Mouse (Mus musculus) stomach, postnatal 0 days (tissue): ENCODE measurements at regions not wholly inside any gene's neighbourhood (a gene's known extent, or its start where the extent isn't known, plus 50 kb on each side); places are given as distances from the start of the nearest gene placed in this dataset.

ENCODE experiments used
- ATAC-seq: fragments of 200-750 bp; cut with Nextera tagmentation; 2 replicates; pipeline ENCODE4 v1.8.0; 2017; ENCODE audit not compliant: low FRiP score, low TSS enrichment
- DNase-seq: peaks from one replicate; pipeline ENCODE4 v3.0.0-alpha.2; 2016; ENCODE audit warnings: low spot score
- H3K27ac ChIP-seq: fragments of 300-500 bp; sonication (generic); replicated peaks from 2 replicates; pipeline ENCODE4 v1.5.1; 2014; ENCODE audit warnings: mild to moderate bottlenecking, control low read depth
- H3K27me3 ChIP-seq: fragments of 300-500 bp; sonication (generic); 2 replicates; pipeline ENCODE4 v1.6.1; 2014; ENCODE audit warnings: low read length; ENCODE audit not compliant: control insufficient read depth, insufficient read depth
- H3K36me3 ChIP-seq: fragments of 300-500 bp; sonication (generic); 2 replicates; pipeline ENCODE4 v1.6.1; 2014; ENCODE audit warnings: low read length, mixed read lengths; ENCODE audit not compliant: control insufficient read depth, insufficient read depth
- H3K4me1 ChIP-seq: fragments of 300-500 bp; sonication (generic); replicated peaks from 2 replicates; pipeline ENCODE4 v1.6.1; 2014; ENCODE audit warnings: antibody characterized with exemption; ENCODE audit not compliant: control insufficient read depth, insufficient read depth
- H3K4me2 ChIP-seq: fragments of 300-500 bp; sonication (generic); replicated peaks from 2 replicates; pipeline ENCODE4 v1.6.1; 2014; ENCODE audit warnings: low read depth, mild to moderate bottlenecking, control low read depth, moderate library complexity
- H3K4me3 ChIP-seq: fragments of 300-500 bp; sonication (generic); 2 replicates; pipeline ENCODE4 v1.5.1; 2014; ENCODE audit warnings: low read depth, low read length, control low read depth
- H3K9ac ChIP-seq: fragments of 300-500 bp; sonication (generic); 2 replicates; pipeline ENCODE4 v1.6.1; 2014; ENCODE audit warnings: mild to moderate bottlenecking, low read length, control low read depth, mixed read lengths
- H3K9me3 ChIP-seq: fragments of 300-500 bp; sonication (generic); 2 replicates; pipeline ENCODE4 v1.6.1; 2016; ENCODE audit warnings: low read length; ENCODE audit not compliant: control insufficient read depth
- CTCF ChIP-seq: IDR thresholded peaks from 2 replicates; pipeline ENCODE4 v1.5.1; 2016; ENCODE audit warnings: antibody characterized with exemption, low read depth, mild to moderate bottlenecking, moderate library complexity
- EP300 ChIP-seq: optimal IDR thresholded peaks from 2 replicates; pipeline ENCODE3; 2016; ENCODE audit warnings: antibody characterized with exemption
- WGBS: fragments of 180-500 bp; shearing (Covaris S2); extraction: QIAGEN DNeasy Blood & Tissue Kit; methylation state at CpG from one replicate; pipeline ENCODE4 v1.1.7; 2014; 5-methylcytosine and 5-hydroxymethylcytosine counted together

DNA sequence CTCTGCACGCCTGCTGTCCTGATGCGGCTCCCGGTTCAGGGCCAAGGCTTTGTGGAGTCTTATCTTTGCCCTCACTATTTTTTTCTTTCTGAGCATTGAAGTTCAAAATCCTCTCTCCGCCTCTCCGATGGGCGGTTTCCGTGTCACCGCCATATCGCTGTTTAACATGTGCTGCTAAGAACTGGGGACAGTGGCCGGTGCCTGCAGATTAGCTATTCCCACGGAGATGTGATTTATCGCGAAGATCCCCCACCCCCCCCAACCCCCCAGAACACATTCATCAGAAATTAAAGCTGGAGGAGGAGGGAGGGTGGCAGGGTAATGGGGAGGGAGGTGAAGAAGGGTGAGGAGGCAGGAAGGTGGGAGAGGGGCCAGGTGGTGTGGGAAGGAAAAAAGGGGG is 151.2 kb upstream of the Lhx5 start:
- Histone ChIP-seq H3K9ac (no peak overlapping the region), H3K9me3 (no peaks in the 10 kb centered on the region), H3K4me2 (no peak overlapping the region), H3K36me3 (no peaks in the 10 kb centered on the region), H3K4me3 (no peak overlapping the region), H3K27ac (no peak overlapping the region), H3K27me3 (0 out of 2 replicates have a peak, but pooled peaks cover 3% of the 10 kb centered on the region), H3K4me1 (no peaks in the 10 kb centered on the region)
- ATAC-seq (no peak), DNase-seq (no peak)
- TF ChIP-seq EP300 (no peak), CTCF (no peak)
- WGBS = under 1% methylated on average over 13 of the region's 13 CpGs

DNA sequence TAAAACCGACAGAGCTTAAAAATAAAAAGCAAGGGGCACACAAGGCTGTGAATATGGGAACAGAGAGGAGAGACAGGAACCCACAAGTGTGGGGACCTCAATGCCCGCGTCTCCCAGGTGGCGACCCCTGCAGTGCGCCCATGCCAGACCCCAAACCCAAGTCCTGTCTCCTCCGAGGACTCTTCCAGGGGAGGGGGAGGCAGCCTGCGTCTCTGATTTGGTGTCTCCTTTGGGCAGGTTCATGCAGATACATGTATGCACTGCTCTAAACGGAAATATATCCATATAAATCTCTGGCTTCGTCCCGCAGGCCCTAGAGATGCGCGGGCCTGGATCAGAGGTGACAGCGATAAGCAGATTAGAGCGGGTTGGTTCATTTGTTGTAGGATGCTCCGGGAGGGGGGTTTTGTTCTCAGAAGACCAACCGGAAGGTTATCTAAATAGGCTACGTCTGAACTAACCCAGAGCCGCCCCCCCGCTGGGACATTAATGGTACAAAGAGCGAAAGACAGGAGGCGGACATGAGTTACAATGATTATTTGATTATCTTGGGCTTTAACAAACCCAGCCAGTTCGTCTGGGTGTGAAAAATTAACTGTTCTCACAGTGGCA is 150.4 kb upstream of the Lhx5 start:
- ATAC-seq (no peak), DNase-seq (no peak)
- no peaks in the 10 kb centered on the region for H3K36me3 ChIP-seq
- no peak overlapping the region for H3K4me3 ChIP-seq
- no peak overlapping the region for H3K27ac ChIP-seq
- H3K4me2 ChIP-seq = no peak overlapping the region
- no peak for TF ChIP-seq CTCF
- TF ChIP-seq EP300 = no peak
- H3K9me3 ChIP-seq = no peaks in the 10 kb centered on the region
- H3K4me1 ChIP-seq = no peaks in the 10 kb centered on the region
- H3K27me3 ChIP-seq = 0 out of 2 replicates have a peak, but pooled peaks cover 3% of the 10 kb centered on the region
- no peak overlapping the region for H3K9ac ChIP-seq
- 12% methylated on average over 22 of the region's 22 CpGs for WGBS

DNA sequence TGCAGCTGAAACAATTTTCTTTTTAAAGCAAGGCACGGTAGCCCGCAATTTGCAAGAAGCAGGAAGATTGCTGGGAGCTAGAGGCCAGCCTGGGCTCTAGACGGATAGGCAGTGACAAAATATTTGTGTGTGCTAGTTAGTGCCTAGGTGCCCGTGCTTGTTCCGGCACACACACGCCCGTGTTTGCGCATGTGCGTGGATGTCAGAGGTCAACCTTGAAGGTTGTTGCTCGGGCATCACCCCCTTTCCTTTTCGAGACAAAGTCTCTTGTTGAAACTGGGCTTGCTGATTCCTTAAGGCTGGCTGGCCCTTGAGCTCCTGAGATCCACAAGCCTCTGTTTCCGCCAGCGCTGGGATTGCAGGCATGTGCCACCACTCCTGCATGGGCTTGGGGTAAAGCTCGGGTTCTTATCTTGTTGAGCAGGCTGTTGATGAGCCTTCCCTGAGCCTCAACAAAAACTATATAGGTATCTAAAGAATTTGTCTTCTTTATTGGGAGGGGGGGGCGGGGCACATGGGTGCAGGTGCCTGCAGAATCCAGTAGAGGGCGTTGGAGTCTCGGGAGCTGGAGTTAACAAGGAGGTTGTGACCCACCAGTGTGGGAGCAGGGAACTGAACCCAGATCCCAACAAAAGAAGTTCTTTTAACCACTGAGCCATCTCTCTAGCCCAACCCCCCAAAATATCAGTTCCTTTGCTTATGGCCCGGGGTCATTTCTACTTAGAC is 149.5 kb upstream of the Lhx5 start:
- 0 out of 2 replicates have a peak, but pooled peaks cover 3% of the 10 kb centered on the region for H3K27me3 ChIP-seq
- no peak overlapping the region for H3K9ac ChIP-seq
- H3K36me3 ChIP-seq = no peaks in the 10 kb centered on the region
- ATAC-seq (no peak), DNase-seq (no peak)
- no peak overlapping the region for H3K4me3 ChIP-seq
- no peaks in the 10 kb centered on the region for H3K4me1 ChIP-seq
- H3K4me2 ChIP-seq = no peak overlapping the region
- no peaks in the 10 kb centered on the region for H3K9me3 ChIP-seq
- no peak overlapping the region for H3K27ac ChIP-seq
- WGBS = 37% methylated on average over 18 of the region's 18 CpGs
- no peak for TF ChIP-seq EP300
- TF ChIP-seq CTCF = peak; percentile 17; the same call in 1 of the 2 replicates

DNA sequence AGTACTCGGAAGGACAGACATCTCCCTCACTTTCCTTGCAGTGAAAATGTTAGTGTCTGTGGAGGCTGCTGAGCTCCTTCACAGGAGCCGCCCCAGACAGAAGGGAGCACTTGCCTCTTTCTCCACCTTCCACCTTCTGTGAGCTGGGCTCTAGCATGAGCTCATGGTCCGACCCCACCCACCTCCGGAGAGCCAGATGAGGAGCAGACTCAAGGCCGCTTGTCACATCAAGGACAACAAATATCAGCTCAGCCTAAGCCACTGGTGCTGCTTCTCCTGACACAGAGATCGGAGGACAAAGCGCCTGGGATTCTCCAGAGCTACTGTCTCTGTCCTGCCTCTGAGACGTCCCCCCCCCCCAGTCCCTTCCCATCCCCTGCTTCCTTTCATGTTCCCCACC is 146.9 kb upstream of the Lhx5 start:
- no peak for DNase-seq
- 37% methylated on average over 8 of the region's 8 CpGs for WGBS
- Histone ChIP-seq H3K36me3 (no peaks in the 10 kb centered on the region), H3K9me3 (no peaks in the 10 kb centered on the region; the same call in 1 of the 2 replicates), H3K4me3 (no peak overlapping the region), H3K27ac (no peak overlapping the region), H3K9ac (no peak overlapping the region), H3K27me3 (peaks cover 8% of the 10 kb centered on the region; the same call in 1 of the 2 replicates), H3K4me1 (no peaks in the 10 kb centered on the region), H3K4me2 (no peak overlapping the region)
- TF ChIP-seq EP300 (no peak), CTCF (no peak)
- ATAC-seq = no peak

DNA sequence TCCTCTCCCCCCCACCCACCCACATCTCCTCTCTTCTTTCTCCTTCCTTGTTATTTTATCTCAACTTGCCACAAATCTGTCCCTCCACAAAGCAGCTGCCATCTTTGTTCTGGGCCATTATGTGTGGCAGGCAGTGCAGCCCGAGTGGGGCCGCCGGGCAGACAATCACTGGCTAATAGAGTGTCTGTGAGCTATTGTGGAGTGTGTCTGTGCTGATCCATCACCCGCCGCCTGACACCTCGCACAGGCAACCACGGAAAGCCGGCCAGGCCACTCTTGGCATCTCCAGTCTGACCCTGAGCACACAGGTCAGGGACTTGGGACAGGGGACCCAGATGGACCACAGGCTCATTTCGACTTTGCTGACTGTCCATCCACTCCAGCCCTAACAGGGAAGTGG is 146.5 kb upstream of the Lhx5 start:
- H3K9ac ChIP-seq = no peak overlapping the region
- 25% methylated on average over 9 of the region's 9 CpGs for WGBS
- H3K27me3 ChIP-seq = peaks cover 8% of the 10 kb centered on the region; the same call in 1 of the 2 replicates
- no peak for DNase-seq
- no peaks in the 10 kb centered on the region; the same call in 1 of the 2 replicates for H3K9me3 ChIP-seq
- H3K4me2 ChIP-seq = no peak overlapping the region
- no peak for ATAC-seq
- no peak for TF ChIP-seq CTCF
- TF ChIP-seq EP300 = no peak
- H3K4me1 ChIP-seq = no peaks in the 10 kb centered on the region
- H3K4me3 ChIP-seq = no peak overlapping the region
- H3K36me3 ChIP-seq = no peaks in the 10 kb centered on the region
- no peak overlapping the region for H3K27ac ChIP-seq

DNA sequence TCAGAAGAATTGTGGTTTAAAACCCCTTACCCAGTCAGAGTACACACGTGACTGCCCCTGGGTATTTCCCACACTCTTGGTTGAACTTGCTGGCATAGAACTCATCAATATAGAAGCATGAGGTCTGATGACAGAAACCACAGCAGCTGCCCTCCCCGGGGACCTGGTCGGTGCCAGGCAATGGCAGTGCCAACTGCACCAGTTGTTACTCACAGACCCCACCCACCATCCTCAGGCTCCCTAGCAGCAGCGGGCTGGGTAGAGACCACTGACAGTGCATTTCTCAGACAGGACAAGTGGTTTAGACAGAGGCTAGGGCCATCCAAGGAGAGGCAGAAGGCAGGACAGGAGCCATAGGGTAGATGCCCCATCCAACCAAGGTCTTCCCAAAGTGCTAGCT is 144.7 kb upstream of the Lhx5 start:
- no peak for ATAC-seq
- H3K4me1 ChIP-seq = no peaks in the 10 kb centered on the region
- H3K4me3 ChIP-seq = no peak overlapping the region
- no peak for DNase-seq
- H3K36me3 ChIP-seq = no peaks in the 10 kb centered on the region
- no peak overlapping the region for H3K9ac ChIP-seq
- H3K27me3 ChIP-seq = peaks cover 4% of the 10 kb centered on the region; the same call in 1 of the 2 replicates
- TF ChIP-seq CTCF (no peak), EP300 (no peak)
- H3K4me2 ChIP-seq = no peak overlapping the region
- 70% methylated on average over 4 of the region's 4 CpGs for WGBS
- H3K27ac ChIP-seq = no peak overlapping the region
- no peaks in the 10 kb centered on the region; the same call in 1 of the 2 replicates for H3K9me3 ChIP-seq
